Mouse (Mus musculus): ENCODE data around the gene Ptgfrn. TPM values are rescaled to one million over a fixed set of nuclear protein-coding genes. Genes with fewer than 3 reads are reported as not detected.

Ptgfrn gene
- polyA plus RNA-seq, 1 experiment from 2014 or later: 3.4 TPM

DNA sequence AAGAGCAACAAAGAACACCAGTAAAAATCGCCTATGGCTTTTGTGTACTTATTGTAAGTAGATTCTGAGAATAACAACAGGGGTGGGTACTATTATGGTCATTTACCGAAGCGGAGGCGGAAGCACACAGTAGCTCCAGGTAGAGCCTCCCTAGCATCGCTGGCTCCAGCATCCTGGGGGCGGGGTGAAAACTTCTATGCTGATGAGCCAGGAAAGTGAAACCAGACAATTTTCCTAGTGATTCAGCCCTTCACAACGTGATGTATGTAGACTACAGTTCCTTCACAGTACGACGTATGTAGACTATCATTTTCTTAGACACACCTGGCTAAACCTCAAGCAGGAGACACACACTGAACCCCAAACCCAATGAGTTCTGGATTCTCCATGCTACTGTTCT is 36.7 kb downstream of the Ptgfrn start:
- Histone ChIP-seq H3K4me3 (no peak overlapping the region), H3K27ac (replicated peaks) (no peak overlapping the region), H3K36me3 (no peaks in the 10 kb centered on the region), H3K9me3 (no peaks in the 10 kb centered on the region), H3K27me3 (no peaks in the 10 kb centered on the region), H3K9ac (replicated peaks) (no peak overlapping the region), H3K4me1 (peaks cover 54% of the 10 kb centered on the region), H3K4me2 (replicated peaks) (no peak overlapping the region)
- 65% methylated on average over 9 of the region's 9 CpGs for WGBS
- ATAC-seq (replicated peaks): no peak

DNA sequence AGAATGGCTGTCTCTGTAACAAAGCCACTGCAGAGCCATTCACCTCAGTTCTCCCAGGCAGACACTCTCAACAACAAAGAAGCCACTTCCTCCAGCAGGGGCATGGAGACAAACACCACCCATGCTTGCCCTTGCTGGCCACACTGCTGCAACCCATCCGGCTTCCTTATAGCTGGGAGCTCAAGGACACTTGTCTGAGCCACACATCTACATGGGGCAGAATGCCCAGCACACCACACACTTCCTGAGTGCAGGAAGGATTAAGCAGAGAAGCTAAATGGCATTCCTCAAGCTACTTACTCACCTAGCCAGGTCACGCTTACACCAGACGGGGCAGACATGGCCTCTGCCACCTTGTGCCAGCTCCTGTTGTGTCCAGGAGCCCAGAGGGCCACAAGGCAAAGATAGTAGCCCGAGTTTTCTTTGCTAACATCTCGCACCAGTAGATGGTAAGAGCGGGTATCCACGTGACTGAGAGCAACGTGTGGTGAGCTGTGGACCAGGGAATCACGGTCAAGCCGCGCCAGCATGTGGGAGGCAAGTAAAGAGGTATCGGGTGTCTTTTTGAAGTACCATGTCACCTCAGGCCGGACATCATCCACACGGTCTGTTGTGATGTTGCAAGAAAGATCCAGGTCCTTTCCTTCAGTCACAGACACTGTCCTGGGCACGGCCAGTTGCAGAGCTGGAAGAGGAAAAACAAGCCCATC is 37.4 kb downstream of the Ptgfrn start:
- Histone ChIP-seq H3K36me3 (no peaks in the 10 kb centered on the region), H3K4me3 (no peak overlapping the region), H3K9me3 (no peaks in the 10 kb centered on the region), H3K4me2 (replicated peaks) (no peak overlapping the region), H3K9ac (replicated peaks) (no peak overlapping the region), H3K27ac (replicated peaks) (peak overlapping the region; percentile 76), H3K4me1 (peaks cover 60% of the 10 kb centered on the region), H3K27me3 (no peaks in the 10 kb centered on the region)
- WGBS: 81% methylated on average over 15 of the region's 15 CpGs
- no peak for ATAC-seq (replicated peaks)

DNA sequence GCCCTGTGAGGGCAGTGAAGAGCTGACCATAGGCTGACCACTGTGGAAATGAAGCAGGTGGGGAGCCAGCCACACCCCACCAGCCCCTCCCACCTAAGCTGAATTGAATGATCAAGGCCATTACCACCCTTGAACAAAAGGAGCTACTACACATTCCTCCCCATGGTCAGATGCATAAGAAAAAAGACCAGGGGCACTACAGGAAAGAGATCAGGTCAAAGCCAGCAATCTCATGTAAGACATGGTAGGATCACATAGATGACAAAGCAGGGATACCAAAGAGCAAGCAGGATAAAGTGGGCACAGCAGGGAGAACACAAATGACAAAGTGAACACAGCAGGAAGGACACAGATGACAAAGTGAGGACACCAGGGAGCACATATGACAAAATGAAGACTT is 38.5 kb downstream of the Ptgfrn start:
- Histone ChIP-seq H3K4me1 (peaks cover 66% of the 10 kb centered on the region), H3K4me2 (replicated peaks) (no peak overlapping the region), H3K4me3 (no peak overlapping the region), H3K27me3 (no peaks in the 10 kb centered on the region), H3K9ac (replicated peaks) (0 out of 2 replicates have a peak overlapping the region, but pooled peaks have one; percentile 8), H3K36me3 (no peaks in the 10 kb centered on the region), H3K9me3 (no peaks in the 10 kb centered on the region), H3K27ac (replicated peaks) (peak overlapping the region; percentile 76)
- ATAC-seq (replicated peaks): no peak

DNA sequence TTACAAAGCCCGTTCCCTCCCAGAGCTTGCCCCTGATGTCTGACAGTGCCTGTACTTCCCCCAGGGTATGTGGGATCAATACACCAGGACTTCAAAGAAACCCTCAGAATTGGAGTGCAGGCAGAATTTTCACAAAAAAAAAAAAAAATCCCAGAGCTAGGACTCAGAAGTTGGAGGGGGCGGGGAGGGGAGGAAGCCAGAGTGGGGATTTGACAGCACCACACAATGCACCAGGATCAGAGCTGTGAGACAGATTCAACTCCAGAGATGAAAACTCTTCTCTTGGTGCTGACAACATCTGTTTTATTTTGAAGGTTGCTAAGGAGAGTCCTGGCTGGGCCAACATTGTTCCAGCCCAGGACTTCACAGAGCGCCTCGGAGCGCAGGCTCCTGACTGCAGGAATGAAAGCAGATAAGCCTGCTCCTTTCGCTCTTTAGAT is 39.3 kb downstream of the Ptgfrn start:
- Histone ChIP-seq H3K27ac (replicated peaks) (peak overlapping the region; percentile 76), H3K36me3 (no peaks in the 10 kb centered on the region), H3K4me3 (no peak overlapping the region), H3K27me3 (no peaks in the 10 kb centered on the region), H3K9ac (replicated peaks) (0 out of 2 replicates have a peak overlapping the region, but pooled peaks have one; percentile 8), H3K9me3 (no peaks in the 10 kb centered on the region), H3K4me1 (peaks cover 71% of the 10 kb centered on the region), H3K4me2 (replicated peaks) (no peak overlapping the region)
- 8% methylated on average over 6 of the region's 6 CpGs for WGBS
- peak; percentile 52 for ATAC-seq (replicated peaks)

DNA sequence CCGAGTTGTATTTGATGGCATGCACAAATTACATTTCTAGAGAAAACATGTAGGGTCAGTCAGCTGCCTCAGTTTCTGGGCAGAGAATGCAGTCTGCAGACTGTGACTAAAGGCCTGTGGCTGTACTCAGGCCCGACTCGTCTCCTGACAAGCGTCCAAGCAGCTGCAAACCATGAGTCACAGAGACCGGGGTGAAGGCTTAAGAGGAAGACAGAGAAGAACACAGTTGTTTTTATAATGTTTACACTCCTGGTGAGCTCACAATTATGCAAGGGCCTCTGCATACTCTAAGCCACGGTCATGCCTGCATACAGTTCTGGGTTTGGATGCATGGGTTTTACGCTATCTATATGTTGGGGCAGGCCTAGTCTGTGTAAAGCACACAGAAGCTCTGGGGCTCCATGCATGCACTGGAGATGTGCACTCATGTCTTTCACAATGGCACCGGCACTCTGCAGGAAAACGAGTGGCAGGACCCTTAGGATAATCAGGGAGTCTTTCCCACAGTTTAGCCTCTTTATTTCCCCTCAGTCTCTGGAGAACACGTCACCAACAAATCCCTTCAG is 39.8 kb downstream of the Ptgfrn start:
- no peaks in the 10 kb centered on the region for H3K27me3 ChIP-seq
- 14% methylated on average over 10 of the region's 10 CpGs for WGBS
- no peak overlapping the region for H3K9ac ChIP-seq (replicated peaks)
- H3K27ac ChIP-seq (replicated peaks): peak overlapping the region; percentile 76
- no peaks in the 10 kb centered on the region for H3K36me3 ChIP-seq
- no peaks in the 10 kb centered on the region for H3K9me3 ChIP-seq
- peaks cover 71% of the 10 kb centered on the region for H3K4me1 ChIP-seq
- ATAC-seq (replicated peaks): peak; percentile 33
- no peak overlapping the region for H3K4me3 ChIP-seq
- H3K4me2 ChIP-seq (replicated peaks): no peak overlapping the region

DNA sequence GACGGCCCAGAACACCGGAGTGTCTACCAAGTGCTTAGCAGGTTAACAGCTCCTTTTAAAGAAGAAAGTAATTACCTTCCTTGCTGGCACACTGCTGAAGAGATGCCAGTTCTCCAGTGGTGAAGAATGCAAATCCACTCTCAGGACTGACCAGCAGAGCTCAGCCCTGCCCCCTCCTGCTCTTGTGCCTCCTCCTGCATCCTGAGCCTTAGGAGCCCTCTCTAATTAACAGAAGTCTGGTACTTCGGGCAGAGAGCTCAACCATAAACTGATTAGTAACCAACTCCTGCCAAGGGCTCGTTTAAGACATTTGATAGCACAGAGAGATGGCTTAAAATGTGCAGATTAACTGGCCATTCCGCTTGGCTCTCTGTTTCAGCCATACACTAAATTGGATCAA is 41.4 kb downstream of the Ptgfrn start:
- H3K4me2 ChIP-seq (replicated peaks): no peak overlapping the region
- 4% methylated on average over 5 of the region's 5 CpGs for WGBS
- no peaks in the 10 kb centered on the region for H3K36me3 ChIP-seq
- ATAC-seq (replicated peaks): peak; percentile 74
- peaks cover 67% of the 10 kb centered on the region for H3K4me1 ChIP-seq
- H3K9ac ChIP-seq (replicated peaks): no peak overlapping the region
- no peak overlapping the region for H3K4me3 ChIP-seq
- H3K27ac ChIP-seq (replicated peaks): peak overlapping the region; percentile 76
- no peaks in the 10 kb centered on the region for H3K9me3 ChIP-seq
- no peaks in the 10 kb centered on the region for H3K27me3 ChIP-seq

DNA sequence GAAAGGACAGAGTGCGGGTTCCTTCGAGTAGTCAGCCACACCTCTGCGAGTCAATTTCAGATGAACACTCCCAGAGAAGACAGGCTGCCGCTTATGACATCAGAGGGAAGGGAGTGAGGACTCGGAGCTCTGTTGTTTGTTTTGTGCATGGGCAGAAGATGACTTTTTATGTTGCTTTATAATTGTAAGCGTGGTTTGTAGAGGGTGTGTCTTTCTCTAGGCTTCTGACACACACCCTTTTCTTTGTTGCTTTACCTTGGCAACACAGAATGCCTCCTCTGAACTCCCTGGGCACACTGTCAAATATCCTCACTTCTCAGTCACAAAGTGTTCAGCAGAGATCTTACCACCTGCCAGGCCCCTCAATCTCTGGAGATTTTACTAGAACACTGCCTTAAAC is 43.9 kb downstream of the Ptgfrn start:
- H3K9me3 ChIP-seq: no peaks in the 10 kb centered on the region
- peak overlapping the region; percentile 33; the same call in 1 of the 2 replicates for H3K27ac ChIP-seq (replicated peaks)
- 66% methylated on average over 6 of the region's 6 CpGs for WGBS
- H3K4me1 ChIP-seq: peaks cover 42% of the 10 kb centered on the region
- no peaks in the 10 kb centered on the region for H3K27me3 ChIP-seq
- no peak overlapping the region for H3K9ac ChIP-seq (replicated peaks)
- H3K4me2 ChIP-seq (replicated peaks): no peak overlapping the region
- no peak overlapping the region for H3K4me3 ChIP-seq
- H3K36me3 ChIP-seq: no peaks in the 10 kb centered on the region
- ATAC-seq (replicated peaks): no peak

DNA sequence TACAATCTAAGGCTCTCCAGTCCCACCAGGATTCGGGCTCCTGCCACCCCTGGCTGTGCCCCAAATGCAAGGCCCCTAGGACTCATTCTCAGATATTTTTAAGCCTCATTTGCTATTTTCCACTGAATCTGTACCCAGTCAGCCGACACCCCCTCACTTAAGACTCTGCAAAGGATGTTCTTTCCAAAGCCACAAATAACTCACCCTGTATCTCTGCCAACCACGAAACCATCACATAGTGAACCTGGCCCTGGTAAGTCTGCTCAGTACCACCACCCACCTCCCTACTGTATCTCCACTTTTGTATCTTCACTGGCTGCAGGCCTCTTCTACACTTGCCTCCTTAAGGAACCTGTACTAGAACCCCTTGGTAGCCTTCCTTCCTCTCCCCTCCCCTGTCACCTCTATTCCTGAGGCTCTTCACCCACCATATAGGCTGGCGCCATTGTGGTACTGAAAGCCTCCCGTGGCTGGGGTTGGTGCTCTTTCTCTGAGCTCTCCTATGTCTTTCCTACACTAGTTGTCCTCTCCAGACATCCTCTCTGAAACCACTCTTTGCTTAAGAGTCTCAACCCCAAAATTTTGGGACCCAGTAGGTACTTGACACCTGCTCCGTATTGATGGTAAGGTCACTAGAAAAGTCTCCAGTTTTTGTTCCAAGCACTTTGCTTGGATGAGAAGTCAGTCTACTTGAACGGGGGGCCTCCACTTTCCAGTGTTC is 48.1 kb downstream of the Ptgfrn start:
- Histone ChIP-seq H3K4me1 (peaks cover 10% of the 10 kb centered on the region; the same call in 1 of the 2 replicates), H3K9me3 (no peaks in the 10 kb centered on the region), H3K27ac (replicated peaks) (no peak overlapping the region), H3K27me3 (no peaks in the 10 kb centered on the region), H3K36me3 (peaks cover 4% of the 10 kb centered on the region), H3K4me3 (no peak overlapping the region), H3K9ac (replicated peaks) (no peak overlapping the region), H3K4me2 (replicated peaks) (no peak overlapping the region)
- ATAC-seq (replicated peaks): no peak
- 91% methylated on average over 7 of the region's 7 CpGs for WGBS

DNA sequence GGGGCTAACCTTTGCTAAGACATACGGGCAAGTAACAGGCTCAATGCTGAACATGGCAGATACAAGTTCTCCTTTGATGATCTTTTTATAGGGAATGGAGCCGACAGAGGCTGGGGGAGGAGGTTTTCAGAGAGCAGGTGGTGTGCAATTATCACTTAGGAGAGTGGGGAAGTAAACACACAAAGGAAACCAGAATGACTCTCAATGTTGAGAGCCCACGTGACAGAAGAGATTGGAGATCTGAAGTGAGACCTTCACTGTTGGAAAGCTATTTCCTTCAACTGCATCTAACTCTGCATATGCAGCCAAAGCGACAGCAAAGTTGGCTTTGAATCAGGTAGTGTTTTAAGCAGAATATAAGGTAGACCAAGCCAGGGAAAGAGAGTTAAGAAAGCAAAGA is 50.9 kb downstream of the Ptgfrn start:
- H3K9me3 ChIP-seq: no peaks in the 10 kb centered on the region
- 68% methylated on average over 4 of the region's 4 CpGs for WGBS

DNA sequence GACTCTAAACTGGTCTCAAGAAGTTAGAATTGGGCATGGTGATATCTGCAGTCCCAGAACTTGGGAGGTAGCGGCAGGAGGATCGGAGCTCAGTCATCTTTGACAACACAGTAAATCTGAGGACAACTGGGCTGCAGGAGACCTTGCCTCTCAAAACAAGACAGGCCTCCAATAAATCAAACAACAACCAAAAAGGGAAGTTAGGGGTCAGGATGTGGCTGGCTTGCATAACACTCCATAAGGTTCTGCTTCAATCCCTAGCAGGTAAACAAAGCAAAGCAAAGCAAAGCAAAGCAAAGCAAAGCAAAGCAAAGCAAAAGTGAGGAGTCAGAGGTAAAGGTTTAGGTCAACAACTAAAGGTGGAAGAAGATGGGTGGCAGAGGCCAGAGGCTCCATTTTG is 51.9 kb downstream of the Ptgfrn start:
- peaks cover 4% of the 10 kb centered on the region for H3K36me3 ChIP-seq
- 97% methylated on average over 2 of the region's 2 CpGs for WGBS
- H3K27me3 ChIP-seq: no peaks in the 10 kb centered on the region

More for the DNA sequence above, 50.9 kb downstream of the Ptgfrn start:
- Histone ChIP-seq H3K27ac (replicated peaks) (no peak overlapping the region), H3K4me2 (replicated peaks) (no peak overlapping the region), H3K36me3 (peaks cover 4% of the 10 kb centered on the region), H3K4me3 (no peak overlapping the region), H3K27me3 (no peaks in the 10 kb centered on the region), H3K9ac (replicated peaks) (no peak overlapping the region), H3K4me1 (no peaks in the 10 kb centered on the region)
- 0 out of 2 replicates have a peak, but pooled peaks have one; percentile 26 for ATAC-seq (replicated peaks)

DNA sequence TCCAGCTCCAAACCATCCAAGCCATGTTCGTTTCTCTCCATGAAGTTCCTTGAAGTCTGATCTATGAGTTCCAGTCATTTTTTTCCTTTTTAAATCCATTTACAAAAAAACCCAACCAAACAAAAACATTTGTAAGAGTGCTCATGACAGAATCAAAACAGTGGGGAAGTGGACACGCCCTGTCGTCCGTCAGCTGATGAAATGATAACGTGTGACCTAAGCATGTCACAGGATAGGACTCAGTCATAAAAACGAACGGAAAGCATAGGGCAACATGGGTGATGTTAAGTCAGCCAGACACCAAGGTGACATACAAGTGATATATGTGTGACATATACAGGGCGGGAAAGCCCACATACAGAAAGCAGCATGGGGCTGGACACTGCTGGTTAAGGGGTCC is 54.9 kb downstream of the Ptgfrn start:
- Histone ChIP-seq H3K4me2 (replicated peaks) (no peak overlapping the region), H3K4me1 (no peaks in the 10 kb centered on the region), H3K9ac (replicated peaks) (no peak overlapping the region), H3K36me3 (peaks cover 4% of the 10 kb centered on the region), H3K27me3 (no peaks in the 10 kb centered on the region), H3K4me3 (no peak overlapping the region), H3K9me3 (no peaks in the 10 kb centered on the region), H3K27ac (replicated peaks) (no peak overlapping the region)
- WGBS: 89% methylated on average over 8 of the region's 8 CpGs
- ATAC-seq (replicated peaks): no peak

More for the DNA sequence above, 51.9 kb downstream of the Ptgfrn start:
- no peak overlapping the region for H3K27ac ChIP-seq (replicated peaks)
- ATAC-seq (replicated peaks): no peak
- no peak overlapping the region for H3K4me3 ChIP-seq
- H3K9ac ChIP-seq (replicated peaks): no peak overlapping the region
- no peaks in the 10 kb centered on the region for H3K4me1 ChIP-seq
- H3K9me3 ChIP-seq: no peaks in the 10 kb centered on the region
- H3K4me2 ChIP-seq (replicated peaks): no peak overlapping the region

DNA sequence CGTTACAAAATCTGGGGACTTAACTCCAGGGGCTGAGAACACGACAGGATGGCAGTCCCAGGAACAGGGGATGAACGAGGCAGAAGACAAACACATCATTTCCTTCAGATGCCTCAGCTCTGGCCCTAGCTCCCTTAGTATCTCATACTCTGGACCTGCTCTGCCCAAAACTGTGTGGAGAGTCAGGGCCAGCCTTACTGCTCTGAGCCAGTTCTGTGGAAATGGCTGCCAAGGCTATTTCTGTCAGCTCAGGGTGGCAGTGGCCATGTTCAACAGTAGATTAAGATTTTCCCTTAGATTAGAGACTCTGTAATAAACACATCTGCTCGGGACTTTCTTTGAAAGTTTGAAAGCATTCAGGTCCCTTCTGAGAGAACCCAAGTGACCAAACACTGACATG is 58.5 kb downstream of the Ptgfrn start:
- no peak for ATAC-seq (replicated peaks)
- H3K4me2 ChIP-seq (replicated peaks): no peak overlapping the region
- no peaks in the 10 kb centered on the region for H3K27me3 ChIP-seq
- no peak overlapping the region for H3K27ac ChIP-seq (replicated peaks)
- H3K4me3 ChIP-seq: no peak overlapping the region
- peaks cover 12% of the 10 kb centered on the region for H3K4me1 ChIP-seq
- 76% methylated on average over 4 of the region's 4 CpGs for WGBS
- H3K9ac ChIP-seq (replicated peaks): no peak overlapping the region
- H3K9me3 ChIP-seq: no peaks in the 10 kb centered on the region
- no peaks in the 10 kb centered on the region; the same call in 1 of the 2 replicates for H3K36me3 ChIP-seq
